9 mouse cellular contexts compared by ENCODE assay signal in genomic region chr12:16008763-16009515, GRCm38 (mm10).
A peak's percentile ranks its signal among the peaks of the same experiment; 100 is the strongest.
DNase-seq lines count a peak whose midpoint lies in the region; ATAC-seq and TF ChIP-seq lines count a peak whose summit lies in the region.
"Had no signal": no experiment of that assay in that cellular context is flagged by ENCODE, and none has a peak within 500 bp of the region (broad histone marks: within the 10 kb centered on the region; RNA-seq: fewer than 3 reads in every experiment).

No protein-coding gene starts in this region.

- H3K4me2 ChIP-seq in hindbrain, embryonic 12.5 days (replicated peaks): no peak overlapping the region
- no peak overlapping the region for H3K4me2 ChIP-seq in hindbrain, embryonic 13.5 days
- H3K4me2 ChIP-seq in liver, embryonic 14.5 days (ENCODE audit: low read depth): no peak overlapping the region
- H3K4me2 ChIP-seq in stomach, embryonic 15.5 days: no peak overlapping the region
- H3K4me2 ChIP-seq: limb, embryonic 13.5 days had no signal

- no peaks in the 10 kb centered on the region for H3K36me3 ChIP-seq in hindbrain, embryonic 12.5 days
- no peaks in the 10 kb centered on the region for H3K36me3 ChIP-seq in hindbrain, embryonic 13.5 days
- H3K36me3 ChIP-seq in liver, embryonic 14.5 days (replicated peaks; ENCODE audit: control insufficient read depth, insufficient read depth, low read depth): no peaks in the 10 kb centered on the region
- H3K36me3 ChIP-seq in stomach, embryonic 15.5 days: no peaks in the 10 kb centered on the region
- H3K36me3 ChIP-seq: limb, embryonic 13.5 days had no signal

- peak; percentile 17; the same call in 1 of the 2 replicates for TF ChIP-seq EP300 in liver, embryonic 14.5 days (IDR thresholded peaks at IDR 0.05; ENCODE audit: low read depth)

- peak; percentile 61 for DNase-seq in ZHBTc4 (ENCODE audit: low read depth, low spot score)
- peak; percentile 64 for DNase-seq in heart, postnatal 10 days
- no peak for DNase-seq in liver, embryonic 14.5 days (ENCODE audit: low read depth in 3 of 3, low spot score in 3 of 3)
- no peak for DNase-seq in right cerebral cortex, adult 18-20 months
- DNase-seq in cerebellum, adult 11 months: no peak

- peaks cover 2% of the 10 kb centered on the region; the same call in 1 of the 2 replicates for H3K4me1 ChIP-seq in hindbrain, embryonic 12.5 days
- H3K4me1 ChIP-seq in hindbrain, embryonic 13.5 days (replicated peaks): 0 out of 2 replicates have a peak, but pooled peaks cover 10% of the 10 kb centered on the region
- peaks cover 4 to 22% of the 10 kb centered on the region in 2 experiments; a peak in 3 of 4 replicates for H3K4me1 ChIP-seq in liver, embryonic 14.5 days (replicated peaks; ENCODE audit: control insufficient read depth in 2 of 2, insufficient read depth in 2 of 2, low read length in 1 of 2)
- H3K4me1 ChIP-seq in stomach, embryonic 15.5 days: peaks cover 4% of the 10 kb centered on the region; the same call in 1 of the 2 replicates

- WGBS in hindbrain, embryonic 12.5 days: 28% methylated on average over 3 of the region's 3 CpGs
- WGBS in hindbrain, embryonic 13.5 days: 41% methylated on average over 3 of the region's 3 CpGs
- WGBS in liver, embryonic 14.5 days (ENCODE audit: insufficient replicate concordance): 26% methylated on average over 3 of the region's 3 CpGs
- 48% methylated on average over 3 of the region's 3 CpGs for WGBS in stomach, embryonic 15.5 days

- no peak for TF ChIP-seq CTCF in liver, embryonic 14.5 days (IDR thresholded peaks at IDR 0.05; ENCODE audit: low read depth)

- peak overlapping the region; percentile 48; the same call in 1 of the 2 replicates for H3K27ac ChIP-seq in hindbrain, embryonic 12.5 days
- no peak overlapping the region; the same call in 1 of the 2 replicates for H3K27ac ChIP-seq in hindbrain, embryonic 13.5 days
- no peak overlapping the region for H3K27ac ChIP-seq in liver, embryonic 14.5 days
- H3K27ac ChIP-seq in stomach, embryonic 15.5 days: peak overlapping the region; percentile 18; the same call in 1 of the 2 replicates
- H3K27ac ChIP-seq: limb, embryonic 13.5 days had no signal

- H3K4me3 ChIP-seq in hindbrain, embryonic 12.5 days: no peak overlapping the region
- H3K4me3 ChIP-seq in hindbrain, embryonic 13.5 days: no peak overlapping the region
- no peak overlapping the region for H3K4me3 ChIP-seq in liver, embryonic 14.5 days (ENCODE audit: insufficient read depth in 1 of 2, low read depth in 2 of 2, low read length in 2 of 2)
- no peak overlapping the region for H3K4me3 ChIP-seq in stomach, embryonic 15.5 days (replicated peaks)
- H3K4me3 ChIP-seq: limb, embryonic 13.5 days had no signal

- H3K9me3 ChIP-seq in hindbrain, embryonic 12.5 days (replicated peaks): no peaks in the 10 kb centered on the region
- no peaks in the 10 kb centered on the region for H3K9me3 ChIP-seq in hindbrain, embryonic 13.5 days
- H3K9me3 ChIP-seq in liver, embryonic 14.5 days (ENCODE audit: control insufficient read depth, low read length): no peaks in the 10 kb centered on the region
- no peaks in the 10 kb centered on the region for H3K9me3 ChIP-seq in stomach, embryonic 15.5 days
- H3K9me3 ChIP-seq: limb, embryonic 13.5 days had no signal

- no peaks in the 10 kb centered on the region for H3K27me3 ChIP-seq in hindbrain, embryonic 12.5 days
- H3K27me3 ChIP-seq in hindbrain, embryonic 13.5 days: no peaks in the 10 kb centered on the region
- no peaks in the 10 kb centered on the region for H3K27me3 ChIP-seq in liver, embryonic 14.5 days (ENCODE audit: control insufficient read depth, insufficient read depth, low read length)
- no peaks in the 10 kb centered on the region for H3K27me3 ChIP-seq in stomach, embryonic 15.5 days (replicated peaks)
- H3K27me3 ChIP-seq: limb, embryonic 13.5 days had no signal

- H3K9ac ChIP-seq in hindbrain, embryonic 12.5 days: no peak overlapping the region
- no peak overlapping the region for H3K9ac ChIP-seq in hindbrain, embryonic 13.5 days
- H3K9ac ChIP-seq in liver, embryonic 14.5 days (replicated peaks): no peak overlapping the region
- no peak overlapping the region for H3K9ac ChIP-seq in stomach, embryonic 15.5 days
- H3K9ac ChIP-seq: limb, embryonic 13.5 days had no signal

- intact Hi-C loops in heart, postnatal 10 days (cut with DNase I): loop anchor here (5.0 to 10.0 kb wide), 3 partner anchors 304 to 464 kb away; no protein-coding TSS in a partner anchor

- ATAC-seq in hindbrain, embryonic 12.5 days (ENCODE audit: low FRiP score): no peak
- no peak for ATAC-seq in hindbrain, embryonic 13.5 days (ENCODE audit: low FRiP score)
- ATAC-seq in liver, embryonic 14.5 days (ENCODE audit: insufficient read depth): peak; percentile 62; the same call in 1 of the 2 replicates
- ATAC-seq in stomach, embryonic 15.5 days (ENCODE audit: insufficient read depth, low FRiP score, low read depth): peak; percentile 76

Comparison
In these comparisons a context has a peak if more than half of its experiments do, and no peak if none do; other contexts are left out.
1. H3K27ac ChIP-seq: peak in hindbrain, embryonic 12.5 days (single experiment) and stomach, embryonic 15.5 days (single experiment); none in hindbrain, embryonic 13.5 days (single experiment) and liver, embryonic 14.5 days (single experiment).
2. ATAC-seq: peak in liver, embryonic 14.5 days (single experiment) and stomach, embryonic 15.5 days (single experiment); none in hindbrain, embryonic 12.5 days (single experiment) and hindbrain, embryonic 13.5 days (single experiment).
3. DNase-seq: peak in ZHBTc4 (single experiment) and heart, postnatal 10 days (2 of 2); none in liver, embryonic 14.5 days (0 of 3), right cerebral cortex, adult 18-20 months (single experiment) and cerebellum, adult 11 months (single experiment).